Mouse (Mus musculus) hindbrain, embryonic 13.5 days (tissue): ENCODE results near the gene Mthfs. TPM values are rescaled to one million over a fixed set of nuclear protein-coding genes. Genes with fewer than 3 reads are reported as not detected.
"Not testable (repeated sequence)": the region's sequence is repeated elsewhere in the genome, so short reads cannot be mapped to it uniquely, and the experiment has no call there.

Experiments
- ATAC-seq: fragments of 200-750 bp; cut with Nextera tagmentation; 2 replicates; pipeline ENCODE4 v1.8.0; 2017; ENCODE audit warnings: moderate TSS enrichment; ENCODE audit not compliant: low FRiP score
- H3K27ac ChIP-seq: fragments of 300-500 bp; sonication (generic); 2 replicates; pipeline ENCODE4 v1.5.1; 2015; ENCODE audit warnings: inconsistent platforms, mild to moderate bottlenecking, moderate library complexity
- H3K27me3 ChIP-seq: fragments of 300-500 bp; sonication (generic); 2 replicates; pipeline ENCODE4 v1.6.1; 2015; ENCODE audit warnings: mild to moderate bottlenecking, inconsistent platforms
- H3K36me3 ChIP-seq: fragments of 300-500 bp; sonication (generic); 2 replicates; pipeline ENCODE4 v1.6.1; 2015; ENCODE audit warnings: mild to moderate bottlenecking, inconsistent platforms
- H3K4me1 ChIP-seq: fragments of 300-500 bp; sonication (generic); replicated peaks from 2 replicates; pipeline ENCODE4 v1.6.1; 2015; ENCODE audit warnings: inconsistent platforms
- H3K4me2 ChIP-seq: fragments of 300-500 bp; sonication (generic); 2 replicates; pipeline ENCODE4 v1.6.1; 2015; ENCODE audit warnings: inconsistent platforms, mild to moderate bottlenecking, moderate library complexity
- H3K4me3 ChIP-seq: fragments of 300-500 bp; sonication (generic); 2 replicates; pipeline ENCODE4 v1.5.1; 2015; ENCODE audit warnings: mild to moderate bottlenecking, inconsistent platforms
- H3K9ac ChIP-seq: fragments of 300-500 bp; sonication (generic); 2 replicates; pipeline ENCODE4 v1.6.1; 2015; ENCODE audit warnings: mild to moderate bottlenecking, inconsistent platforms
- H3K9me3 ChIP-seq: fragments of 300-500 bp; sonication (generic); 2 replicates; pipeline ENCODE4 v1.6.1; 2016; ENCODE audit warnings: inconsistent platforms
- WGBS: fragments of 180-500 bp; shearing (Covaris S2); methylation state at CpG from one replicate; pipeline ENCODE4 v1.1.7; 2015; 5-methylcytosine and 5-hydroxymethylcytosine counted together
- polyA plus RNA-seq: library from polyadenylated mRNA; unstranded; fragments of >200 nt; fragmentation: Nextera tagmentation; extraction: Ambion mirVana; gene quantifications from 2 replicates; pipeline ENCODE4 v1.2.1, GENCODE M21; 2015

The Mthfs gene
- polyA plus RNA-seq, 1 experiment from 2014 or later: 14.9 TPM

DNA sequence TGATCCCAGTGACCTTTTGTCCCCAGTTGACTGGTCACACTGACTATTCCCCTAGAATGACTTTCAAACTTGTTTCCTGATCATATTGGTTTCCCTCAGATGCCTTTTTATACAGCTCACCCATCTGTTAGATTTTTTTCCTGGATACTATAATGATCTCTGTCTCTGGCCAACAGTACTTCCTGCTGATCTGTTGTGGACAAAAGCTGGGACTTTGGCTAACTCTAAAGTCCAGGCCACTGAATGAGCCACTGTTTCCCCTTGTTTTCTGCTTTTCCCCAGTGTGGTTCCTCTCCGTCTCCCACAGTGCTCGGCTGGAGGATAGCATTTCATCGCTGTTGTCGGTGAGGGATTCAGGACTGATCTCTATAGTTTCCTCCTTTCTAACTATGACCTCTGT is 7.7 kb downstream of the Mthfs start:
- not testable (repeated sequence) for ATAC-seq, H3K9me3 ChIP-seq
- 84% methylated on average over 4 of the region's 4 CpGs for WGBS

DNA sequence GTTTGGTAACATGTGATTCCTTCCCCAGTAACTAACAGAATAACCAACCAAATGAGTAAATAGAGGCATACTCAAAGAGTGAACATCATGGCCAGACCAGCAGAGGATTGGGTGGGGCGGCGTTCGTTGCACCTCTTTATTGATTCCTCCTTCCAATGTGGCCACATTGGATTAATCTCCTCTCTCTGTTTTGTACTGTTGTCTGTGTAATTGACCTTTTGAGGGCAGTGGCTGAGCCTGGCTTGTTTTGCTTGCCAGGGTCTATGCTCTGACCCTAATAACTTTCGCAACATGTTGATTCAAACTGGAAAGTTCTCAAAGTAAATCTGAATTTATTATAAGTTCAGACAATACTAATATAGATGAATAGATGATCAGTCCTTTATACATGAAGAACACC is 9.2 kb downstream of the Mthfs start:
- H3K9ac ChIP-seq, ATAC-seq: not testable (repeated sequence)
- WGBS: 94% methylated on average over 3 of the region's 4 CpGs

More for the DNA sequence above, 7.7 kb downstream of the Mthfs start:
- not testable (repeated sequence) for H3K27ac ChIP-seq, H3K27me3 ChIP-seq, H3K9ac ChIP-seq, H3K36me3 ChIP-seq, H3K4me3 ChIP-seq, H3K4me2 ChIP-seq, H3K4me1 ChIP-seq

DNA sequence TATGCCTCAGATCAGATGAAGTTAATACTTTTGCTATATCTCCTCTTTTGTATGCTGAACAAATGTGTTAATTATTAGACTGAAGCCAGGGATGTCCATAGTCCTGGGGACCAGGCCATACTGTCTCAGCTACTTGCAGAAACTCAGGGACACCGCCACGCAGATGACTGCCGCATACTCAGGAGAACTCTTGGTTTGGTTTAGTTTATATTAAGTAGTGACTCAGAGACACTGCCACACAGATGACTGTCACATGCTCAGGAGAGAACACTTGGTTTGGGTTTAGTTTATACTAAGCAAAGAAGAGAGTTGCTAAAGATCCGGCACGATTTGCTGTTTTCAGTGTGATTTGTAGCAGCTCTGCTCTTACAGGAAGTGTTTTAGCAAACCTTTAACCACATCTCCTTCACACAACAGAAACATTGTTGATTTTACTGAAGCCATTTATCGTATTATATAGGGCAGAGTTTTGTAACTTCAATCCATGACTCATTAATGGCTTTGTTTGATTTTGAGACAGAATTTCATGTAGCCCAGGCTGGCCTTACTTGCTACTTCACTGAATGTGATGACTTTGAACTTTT is 10.3 kb downstream of the Mthfs start:
- ATAC-seq, H3K27ac ChIP-seq, H3K36me3 ChIP-seq, H3K9ac ChIP-seq, H3K4me2 ChIP-seq, H3K9me3 ChIP-seq, H3K4me3 ChIP-seq, H3K4me1 ChIP-seq, H3K27me3 ChIP-seq: not testable (repeated sequence)
- 95% methylated on average over 6 of the region's 6 CpGs for WGBS

More for the DNA sequence above, 9.2 kb downstream of the Mthfs start:
- H3K4me2 ChIP-seq, H3K9me3 ChIP-seq, H3K4me3 ChIP-seq, H3K36me3 ChIP-seq, H3K4me1 ChIP-seq, H3K27ac ChIP-seq, H3K27me3 ChIP-seq: not testable (repeated sequence)

GRCm38 (mm10) chr9:89226071-89226470 is 15.6 kb downstream of the Mthfs start:
- Histone ChIP-seq H3K27me3 (no peaks in the 10 kb centered on the region), H3K9me3 (no peaks in the 10 kb centered on the region), H3K27ac (no peak overlapping the region), H3K9ac (no peak overlapping the region), H3K4me3 (no peak overlapping the region), H3K36me3 (no peaks in the 10 kb centered on the region), H3K4me2 (no peak overlapping the region), H3K4me1 (no peaks in the 10 kb centered on the region)
- ATAC-seq: peak; percentile 61; the same call in 1 of the 2 replicates
- 62% methylated on average over 4 of the region's 4 CpGs for WGBS

- H3K4me2 ChIP-seq: no peak overlapping the region
- ATAC-seq: no peak
- WGBS: 92% methylated on average over 7 of the region's 7 CpGs
These were observed 17.6 kb downstream of the Mthfs start for GRCm38 (mm10) chr9:89228122-89228521.

GRCm38 (mm10) chr9:89230897-89231497 is 20.5 kb downstream of the Mthfs start:
- not testable (repeated sequence) for H3K4me1 ChIP-seq, H3K9ac ChIP-seq, H3K4me2 ChIP-seq, H3K9me3 ChIP-seq, H3K4me3 ChIP-seq, H3K36me3 ChIP-seq, H3K27me3 ChIP-seq, H3K27ac ChIP-seq
- ATAC-seq: peak; percentile 76; the same call in 1 of the 2 replicates
- 64% methylated on average over 2 of the region's 2 CpGs for WGBS

More at GRCm38 (mm10) chr9:89228122-89228521, 17.6 kb downstream of the Mthfs start:
- H3K27me3 ChIP-seq: no peaks in the 10 kb centered on the region
- no peaks in the 10 kb centered on the region for H3K4me1 ChIP-seq
- no peak overlapping the region for H3K27ac ChIP-seq
- H3K36me3 ChIP-seq: no peaks in the 10 kb centered on the region
- H3K4me3 ChIP-seq: no peak overlapping the region
- no peaks in the 10 kb centered on the region for H3K9me3 ChIP-seq
- H3K9ac ChIP-seq: no peak overlapping the region

DNA sequence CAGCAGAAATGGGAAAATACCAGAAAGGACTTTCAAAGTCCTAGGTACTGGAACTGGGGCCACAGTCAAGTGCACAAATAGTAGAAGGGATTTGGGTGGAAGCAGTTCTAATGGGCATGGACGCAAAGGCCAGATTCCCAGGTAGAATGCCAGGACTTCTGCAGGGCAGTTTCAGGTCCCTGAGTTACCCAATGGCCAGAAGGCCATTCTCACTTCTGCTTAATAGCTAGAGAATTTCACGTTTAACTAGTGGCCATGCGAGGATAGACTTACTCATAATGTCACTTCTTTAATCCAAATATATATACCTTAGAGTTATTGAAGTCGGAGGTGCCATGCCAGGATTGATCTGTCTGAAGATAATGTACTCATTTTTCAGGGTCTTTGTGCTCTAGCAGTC is 26.7 kb downstream of the Mthfs start:
- H3K4me1 ChIP-seq, H3K4me3 ChIP-seq, H3K9ac ChIP-seq, H3K27me3 ChIP-seq, H3K4me2 ChIP-seq, H3K36me3 ChIP-seq, H3K9me3 ChIP-seq, ATAC-seq, H3K27ac ChIP-seq: not testable (repeated sequence)
- 83% methylated on average over 4 of the region's 4 CpGs for WGBS

- not testable (repeated sequence) for H3K4me1 ChIP-seq, H3K27ac ChIP-seq, H3K36me3 ChIP-seq, H3K9ac ChIP-seq, H3K27me3 ChIP-seq, H3K9me3 ChIP-seq, ATAC-seq, H3K4me3 ChIP-seq, H3K4me2 ChIP-seq
- 86% methylated on average over 5 of the region's 5 CpGs for WGBS
These were observed 28.6 kb downstream of the Mthfs start for GRCm38 (mm10) chr9:89238976-89239505.

DNA sequence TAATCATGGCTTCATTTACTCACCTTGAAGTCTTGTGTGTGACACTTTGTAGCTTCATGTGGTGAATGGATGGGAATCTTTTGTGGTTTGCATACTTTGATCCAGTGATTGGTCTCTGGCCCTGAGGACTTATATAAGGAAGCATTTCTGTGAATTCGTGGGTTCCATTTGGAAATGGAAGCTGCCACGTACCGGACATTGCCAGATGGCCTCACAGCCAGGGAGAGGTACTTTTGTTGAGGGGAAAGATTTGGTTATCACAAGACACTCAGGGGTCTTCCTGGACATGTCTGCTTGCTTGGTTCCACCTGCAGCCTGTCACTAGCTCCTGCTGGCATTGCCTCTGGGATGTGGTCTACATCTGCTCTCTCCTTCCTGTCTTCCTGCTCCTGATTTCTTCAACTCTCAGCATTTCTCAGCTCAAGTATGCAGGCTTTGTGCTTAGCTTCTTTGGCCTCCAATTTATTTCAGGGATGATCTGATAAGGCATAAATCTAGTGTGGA is 30.1 kb downstream of the Mthfs start:
- ATAC-seq, H3K27me3 ChIP-seq, H3K36me3 ChIP-seq, H3K9ac ChIP-seq, H3K4me3 ChIP-seq, H3K4me2 ChIP-seq, H3K9me3 ChIP-seq, H3K4me1 ChIP-seq, H3K27ac ChIP-seq: not testable (repeated sequence)
- WGBS: 87% methylated on average over 3 of the region's 3 CpGs

- no peaks in the 10 kb centered on the region for H3K9me3 ChIP-seq
- no peak overlapping the region for H3K9ac ChIP-seq
- no peak overlapping the region for H3K4me2 ChIP-seq
- ATAC-seq: no peak
- H3K27me3 ChIP-seq: no peaks in the 10 kb centered on the region
- WGBS: 92% methylated on average over 2 of the region's 2 CpGs
- no peak overlapping the region for H3K4me3 ChIP-seq
- H3K36me3 ChIP-seq: no peaks in the 10 kb centered on the region
- H3K4me1 ChIP-seq: no peaks in the 10 kb centered on the region
- no peak overlapping the region for H3K27ac ChIP-seq
These were observed 42.9 kb downstream of the Mthfs start for GRCm38 (mm10) chr9:89253400-89253799.

GRCm38 (mm10) chr9:89256556-89257335 is 46.3 kb downstream of the Mthfs start:
- 89% methylated on average over 12 of the region's 12 CpGs for WGBS
- Histone ChIP-seq H3K27ac (no peak overlapping the region), H3K4me2 (no peak overlapping the region), H3K9me3 (no peaks in the 10 kb centered on the region), H3K4me1 (no peaks in the 10 kb centered on the region), H3K27me3 (no peaks in the 10 kb centered on the region), H3K4me3 (no peak overlapping the region), H3K36me3 (no peaks in the 10 kb centered on the region), H3K9ac (no peak overlapping the region)
- ATAC-seq: no peak

DNA sequence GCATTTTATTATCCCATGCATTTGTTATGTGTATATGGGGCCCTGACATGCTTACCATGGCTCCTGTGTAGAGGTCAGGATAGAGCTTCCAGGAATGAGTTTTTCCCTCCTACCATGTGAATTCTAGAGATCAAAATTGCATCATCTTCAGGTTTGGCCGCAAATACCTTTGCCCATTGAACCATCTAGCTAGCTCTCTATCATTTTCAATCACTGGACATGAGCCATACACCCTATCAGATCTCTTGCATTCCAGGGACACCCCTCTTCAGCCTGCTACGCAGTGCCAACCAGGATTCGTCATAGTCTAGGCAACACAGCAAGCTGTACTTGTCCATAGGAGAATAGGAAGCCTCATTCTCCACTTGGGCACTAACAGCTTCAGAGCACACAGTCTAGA is 53.5 kb downstream of the Mthfs start:
- Histone ChIP-seq H3K4me1 (no peaks in the 10 kb centered on the region), H3K4me2 (no peak overlapping the region), H3K9me3 (no peaks in the 10 kb centered on the region), H3K9ac (no peak overlapping the region), H3K27ac (no peak overlapping the region), H3K4me3 (no peak overlapping the region), H3K36me3 (no peaks in the 10 kb centered on the region), H3K27me3 (no peaks in the 10 kb centered on the region)
- 97% methylated on average over 3 of the region's 3 CpGs for WGBS
- no peak for ATAC-seq
